Mouse (Mus musculus) testis, adult 2 months (tissue): ENCODE results near the gene Traip.

ENCODE experiments used
- CTCF ChIP-seq: fragments of 200-500 bp; IDR thresholded peaks from 2 replicates; pipeline ENCODE4 v1.5.1; 2012; ENCODE audit warnings: low read depth, mild to moderate bottlenecking, inconsistent platforms, low read length, moderate library complexity; ENCODE audit not compliant: control insufficient read depth, insufficient read depth, insufficient replicate concordance
- POLR2A ChIP-seq: fragments of 200-500 bp; IDR thresholded peaks from 2 replicates; pipeline ENCODE4 v1.6.1; 2012; ENCODE audit warnings: low read depth, mild to moderate bottlenecking, inconsistent platforms, low read length, moderate library complexity; ENCODE audit not compliant: control insufficient read depth

DNA sequence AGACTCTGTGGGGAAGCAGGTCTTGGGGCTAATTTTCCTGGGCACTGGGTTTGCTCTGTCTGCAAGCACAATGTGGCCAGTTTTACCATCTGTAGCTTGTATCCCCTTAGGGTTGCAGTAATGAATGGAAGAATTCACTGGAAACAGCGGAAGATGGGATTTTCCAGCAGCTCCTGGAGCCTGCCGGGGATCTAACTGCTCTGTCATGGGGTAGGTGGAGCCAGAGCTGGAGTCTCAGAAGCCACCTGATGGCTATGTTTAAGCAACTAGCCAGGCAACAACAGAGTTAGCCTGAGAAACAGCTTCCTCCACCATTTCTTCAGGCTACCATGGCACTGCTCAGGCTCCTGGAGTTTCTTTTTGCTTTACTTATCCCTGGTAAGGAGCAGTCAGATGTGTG, 42.3 kb downstream of the Traip start, which contains the start of gene Cdhr4:
- TF ChIP-seq POLR2A = no peak
- TF ChIP-seq CTCF = no peak
